Mouse (Mus musculus) limb, embryonic 10.5 days (tissue): ENCODE data around the gene Trappc3. TPM values are rescaled to one million over a fixed set of nuclear protein-coding genes. Genes with fewer than 3 reads are reported as not detected.

ENCODE experiments used
- DNase-seq: peaks from one replicate; pipeline ENCODE4 v3.0.0-alpha.2; 2017; ENCODE audit warnings: low spot score
- H3K27ac ChIP-seq: fragments of 300-500 bp; sonication (generic); 2 replicates; pipeline ENCODE4 v1.5.1; 2016; ENCODE audit warnings: mild to moderate bottlenecking
- H3K27me3 ChIP-seq: fragments of 300-500 bp; sonication (generic); 2 replicates; pipeline ENCODE4 v1.6.1; 2016; ENCODE audit warnings: low read depth, mild to moderate bottlenecking; ENCODE audit not compliant: poor library complexity, severe bottlenecking
- H3K36me3 ChIP-seq: fragments of 300-500 bp; sonication (generic); 2 replicates; pipeline ENCODE4 v1.6.1; 2016; ENCODE audit warnings: mild to moderate bottlenecking, moderate library complexity
- H3K4me1 ChIP-seq: fragments of 300-500 bp; sonication (generic); 2 replicates; pipeline ENCODE4 v1.6.1; 2016
- H3K4me3 ChIP-seq: fragments of 300-500 bp; sonication (generic); 2 replicates; pipeline ENCODE4 v1.5.1; 2016; ENCODE audit warnings: mild to moderate bottlenecking, moderate library complexity
- H3K9me3 ChIP-seq: fragments of 300-500 bp; sonication (generic); replicated peaks from 2 replicates; pipeline ENCODE4 v1.6.1; 2016; ENCODE audit warnings: mild to moderate bottlenecking
- WGBS: fragments of 180-500 bp; shearing (Covaris S2); methylation state at CpG from one replicate; pipeline ENCODE4 v1.1.7; 2016; 5-methylcytosine and 5-hydroxymethylcytosine counted together
- polyA plus RNA-seq: library from polyadenylated mRNA; unstranded; fragments of >200 nt; fragmentation: Nextera tagmentation; extraction: Ambion mirVana; gene quantifications from 2 replicates; pipeline ENCODE4 v1.2.1, GENCODE M21; 2016

Gene Trappc3
- polyA plus RNA-seq, 1 experiment from 2014 or later = 95.3 TPM

DNA sequence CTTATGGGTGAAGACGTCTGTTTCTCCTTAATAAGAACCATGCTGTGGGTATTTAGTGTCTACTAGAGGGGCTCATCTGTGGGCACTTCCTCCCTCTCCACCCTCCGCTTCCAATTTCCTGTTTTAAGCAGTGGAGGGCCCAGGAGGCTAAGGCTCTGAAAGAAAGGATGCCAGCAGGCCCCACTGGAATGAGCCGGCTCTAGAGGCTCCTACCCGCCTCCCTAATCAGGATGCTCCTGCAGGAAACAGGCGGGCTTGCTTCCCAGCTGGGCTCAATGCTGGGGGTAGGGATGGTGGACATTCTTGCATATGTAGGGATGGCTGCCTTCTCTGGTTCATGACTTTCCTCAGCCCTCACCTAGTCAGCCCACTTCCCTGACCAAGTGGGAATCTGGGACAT, 51.1 kb downstream of the Trappc3 start:
- no peak for DNase-seq
- 39% methylated on average over 5 of the region's 5 CpGs for WGBS
- H3K36me3 ChIP-seq = peaks cover 41% of the 10 kb centered on the region
- H3K4me3 ChIP-seq = no peak overlapping the region
- 0 out of 2 replicates have a peak overlapping the region, but pooled peaks have one; percentile 2 for H3K27ac ChIP-seq
- H3K9me3 ChIP-seq = no peaks in the 10 kb centered on the region
- peaks cover 8% of the 10 kb centered on the region; the same call in 1 of the 2 replicates for H3K27me3 ChIP-seq
- peaks cover 35% of the 10 kb centered on the region for H3K4me1 ChIP-seq

DNA sequence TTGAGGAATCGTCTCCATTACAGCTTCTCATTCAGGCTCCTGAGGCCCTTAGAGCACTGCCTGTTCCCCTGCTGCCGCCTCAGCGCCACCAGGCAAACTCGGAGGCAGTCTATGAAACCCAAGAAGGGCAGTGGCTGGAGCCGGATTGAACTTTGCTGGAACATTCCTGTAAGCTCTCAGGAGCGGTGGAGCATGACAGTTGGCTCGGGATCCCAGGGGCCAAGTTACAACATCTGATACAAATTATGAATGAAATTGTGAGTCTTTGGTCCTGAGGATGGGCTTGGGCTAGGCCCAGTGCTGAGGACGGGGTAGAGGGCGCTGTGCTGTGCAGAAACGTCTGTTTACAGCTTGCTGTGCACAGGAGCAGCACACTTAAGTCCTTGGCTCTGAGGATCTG, 52.3 kb downstream of the Trappc3 start:
- no peaks in the 10 kb centered on the region for H3K27me3 ChIP-seq
- no peaks in the 10 kb centered on the region for H3K9me3 ChIP-seq
- no peak overlapping the region for H3K4me3 ChIP-seq
- no peak for DNase-seq
- peaks cover 53% of the 10 kb centered on the region for H3K36me3 ChIP-seq
- peaks cover 29% of the 10 kb centered on the region for H3K4me1 ChIP-seq
- H3K27ac ChIP-seq = no peak overlapping the region
- WGBS = 54% methylated on average over 10 of the region's 10 CpGs

DNA sequence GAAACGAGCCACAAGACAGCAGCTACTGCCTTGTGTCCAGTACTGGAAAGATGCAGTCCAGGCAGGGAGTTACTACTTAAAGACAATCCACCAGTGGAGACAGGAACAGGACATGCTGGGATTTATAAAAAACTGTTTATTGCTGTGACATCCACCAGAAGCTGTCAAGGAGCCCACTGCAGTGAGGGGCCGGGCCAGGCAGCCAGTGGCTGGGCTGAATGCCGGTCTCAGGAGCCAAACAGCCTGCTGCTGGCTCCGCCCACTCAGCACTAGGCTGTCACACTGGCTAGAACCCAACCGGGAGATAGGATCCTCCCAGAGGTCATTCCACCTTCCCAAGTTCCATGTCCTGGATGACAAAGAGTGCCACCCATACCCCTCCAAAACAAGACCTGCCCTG, 53.8 kb downstream of the Trappc3 start:
- H3K27me3 ChIP-seq = no peaks in the 10 kb centered on the region
- H3K36me3 ChIP-seq = peaks cover 59% of the 10 kb centered on the region
- 43% methylated on average over 5 of the region's 5 CpGs for WGBS
- H3K4me3 ChIP-seq = no peak overlapping the region
- H3K4me1 ChIP-seq = peaks cover 29% of the 10 kb centered on the region
- no peak overlapping the region for H3K27ac ChIP-seq
- H3K9me3 ChIP-seq = no peaks in the 10 kb centered on the region
- no peak for DNase-seq

DNA sequence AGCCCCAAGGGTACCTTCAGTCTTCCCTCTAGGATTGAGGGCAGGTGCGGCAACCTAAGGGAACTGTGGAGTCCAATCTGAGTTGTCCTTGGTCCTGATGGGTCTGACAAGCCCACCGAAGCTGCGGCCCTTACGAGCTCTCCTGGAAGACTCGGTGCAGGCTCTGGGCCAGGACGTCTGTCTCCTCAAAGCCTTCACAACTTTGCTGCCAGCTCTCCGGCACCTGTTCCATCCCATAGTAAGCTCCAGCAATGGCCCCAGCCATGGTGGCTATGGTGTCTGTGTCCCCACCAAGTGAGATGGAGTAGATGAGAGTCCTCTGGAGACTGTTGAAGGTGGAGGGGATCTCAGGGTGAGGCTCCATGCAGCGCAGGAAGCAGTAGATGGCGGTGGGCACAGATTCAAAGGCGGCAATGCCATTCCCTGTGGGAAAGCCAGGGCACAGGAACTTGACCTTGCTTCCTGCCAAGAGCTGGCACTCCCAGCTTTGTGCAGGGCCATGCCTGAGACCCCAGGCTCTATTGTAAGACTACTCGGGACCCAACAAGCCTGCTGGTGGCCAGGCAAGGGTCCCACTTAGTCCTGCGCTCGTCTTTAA, 54.4 kb downstream of the Trappc3 start:
- peaks cover 27% of the 10 kb centered on the region for H3K4me1 ChIP-seq
- no peaks in the 10 kb centered on the region for H3K27me3 ChIP-seq
- H3K36me3 ChIP-seq = peaks cover 59% of the 10 kb centered on the region
- no peaks in the 10 kb centered on the region for H3K9me3 ChIP-seq
- no peak for DNase-seq
- WGBS = 92% methylated on average over 13 of the region's 13 CpGs
- H3K4me3 ChIP-seq = no peak overlapping the region
- H3K27ac ChIP-seq = no peak overlapping the region

DNA sequence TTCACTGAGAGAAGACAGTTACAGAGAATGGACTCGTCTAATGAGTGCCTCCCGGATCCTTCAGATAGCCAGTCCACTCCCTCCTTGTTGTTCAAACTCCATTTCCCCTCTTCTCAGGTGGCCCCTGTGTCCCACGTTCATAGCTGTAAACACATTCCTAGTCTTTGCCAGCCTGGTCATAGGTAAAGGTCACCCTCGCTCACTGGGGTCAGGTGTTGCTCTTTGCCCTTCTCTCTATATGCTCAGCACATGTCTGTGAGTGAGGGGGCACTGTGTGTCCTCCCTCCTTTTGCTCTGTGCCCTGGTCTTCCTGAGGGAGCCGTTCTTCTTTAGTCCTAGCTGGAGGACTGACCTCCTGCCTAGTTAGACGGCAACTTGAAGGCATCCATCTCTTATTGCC, 57.7 kb downstream of the Trappc3 start:
- H3K27me3 ChIP-seq = peaks cover 29% of the 10 kb centered on the region
- no peak for DNase-seq
- H3K4me1 ChIP-seq = peaks cover 14% of the 10 kb centered on the region
- 93% methylated on average over 6 of the region's 6 CpGs for WGBS
- H3K4me3 ChIP-seq = no peak overlapping the region
- H3K36me3 ChIP-seq = peaks cover 52% of the 10 kb centered on the region
- no peaks in the 10 kb centered on the region for H3K9me3 ChIP-seq
- H3K27ac ChIP-seq = no peak overlapping the region

DNA sequence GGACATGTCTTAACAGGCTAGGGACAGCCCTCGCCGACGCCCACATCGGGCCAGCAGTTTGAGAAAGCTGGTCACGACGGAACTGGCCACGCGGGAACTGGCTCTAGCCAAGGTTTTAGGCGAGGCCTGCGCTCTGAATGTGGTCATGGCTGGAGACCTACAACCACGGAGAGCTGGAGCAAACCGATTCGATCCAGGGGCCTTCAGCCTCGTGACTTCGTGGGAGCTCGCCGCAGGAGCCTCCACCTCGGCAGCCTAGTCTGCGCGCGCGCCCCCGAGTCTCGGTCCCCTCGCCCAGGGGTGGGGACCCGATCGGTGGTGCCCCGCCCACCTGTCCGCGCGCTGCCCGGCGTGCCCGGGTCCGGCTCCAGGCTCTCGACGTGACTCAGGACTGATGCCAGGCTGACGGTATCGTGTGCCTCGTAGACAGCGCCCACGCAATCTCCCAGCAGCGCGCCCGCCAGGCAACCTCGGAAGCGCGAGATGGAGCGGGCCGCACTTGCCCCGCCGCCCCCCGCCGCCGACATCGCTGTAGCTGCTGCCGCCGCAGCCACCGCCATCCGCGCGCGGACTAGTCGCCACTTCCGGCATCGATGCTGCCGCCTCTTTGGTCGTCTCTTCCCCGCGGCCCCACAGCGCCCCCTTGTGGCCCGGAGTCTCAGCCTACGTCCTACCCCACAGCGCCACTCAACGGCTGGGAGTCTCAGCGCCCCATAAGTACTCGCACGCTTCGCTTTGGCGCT, 59.2 kb downstream of the Trappc3 start, which contains the start of gene Adprhl2:
Gene Adprhl2 (minus strand): TSS at position 593 of the 743 bp plus-strand sequence.
- peak within 1 kb of the TSS; percentile 83 for H3K4me3 ChIP-seq
- DNase-seq = peak; percentile 100
- 1% methylated on average over 80 of the region's 80 CpGs for WGBS
- H3K27me3 ChIP-seq = peaks cover 42% of the 10 kb centered on the region
- H3K4me1 ChIP-seq = peaks cover 23% of the 10 kb centered on the region
- peaks cover 37% of the 10 kb centered on the region for H3K36me3 ChIP-seq
- no peaks in the 10 kb centered on the region for H3K9me3 ChIP-seq
- H3K27ac ChIP-seq = peak within 1 kb of the TSS; percentile 91

DNA sequence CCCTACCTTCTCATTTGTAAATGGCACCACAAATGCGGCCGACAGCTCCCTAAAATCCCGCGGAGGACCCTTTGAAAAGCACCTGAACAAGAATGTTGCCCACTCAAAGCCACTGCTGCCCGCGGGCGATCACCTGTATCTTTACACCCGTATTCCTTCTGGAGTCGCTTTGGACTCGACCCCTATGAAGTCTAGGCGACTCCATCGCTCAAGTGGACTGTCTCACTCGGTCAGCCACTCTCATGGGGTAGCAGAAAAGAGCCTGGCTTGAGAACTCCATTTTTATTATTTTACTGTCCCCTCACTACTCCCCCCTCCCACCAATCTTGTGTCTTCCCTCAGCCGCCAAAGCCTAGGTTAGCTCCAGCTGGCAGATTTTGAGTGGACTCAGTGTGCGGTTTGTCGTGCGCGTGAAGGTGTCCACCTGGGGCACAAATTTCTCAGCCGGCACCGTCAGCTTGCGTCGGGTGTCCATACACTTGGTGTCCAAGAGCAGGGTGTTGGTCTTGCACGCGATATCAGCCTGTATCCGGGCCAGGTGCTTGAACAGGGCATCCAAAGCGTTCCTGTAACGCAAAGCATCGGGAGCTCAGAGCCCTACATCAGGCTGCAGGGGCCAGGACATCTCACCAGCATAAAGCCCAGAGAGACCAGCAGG, 59.9 kb downstream of the Trappc3 start:
- no peaks in the 10 kb centered on the region for H3K9me3 ChIP-seq
- peak overlapping the region; percentile 83 for H3K4me3 ChIP-seq
- no peak for DNase-seq
- WGBS = 53% methylated on average over 28 of the region's 28 CpGs
- H3K4me1 ChIP-seq = peaks cover 23% of the 10 kb centered on the region
- peaks cover 45% of the 10 kb centered on the region for H3K27me3 ChIP-seq
- peaks cover 30% of the 10 kb centered on the region for H3K36me3 ChIP-seq
- peak overlapping the region; percentile 91; the same call in 1 of the 2 replicates for H3K27ac ChIP-seq

DNA sequence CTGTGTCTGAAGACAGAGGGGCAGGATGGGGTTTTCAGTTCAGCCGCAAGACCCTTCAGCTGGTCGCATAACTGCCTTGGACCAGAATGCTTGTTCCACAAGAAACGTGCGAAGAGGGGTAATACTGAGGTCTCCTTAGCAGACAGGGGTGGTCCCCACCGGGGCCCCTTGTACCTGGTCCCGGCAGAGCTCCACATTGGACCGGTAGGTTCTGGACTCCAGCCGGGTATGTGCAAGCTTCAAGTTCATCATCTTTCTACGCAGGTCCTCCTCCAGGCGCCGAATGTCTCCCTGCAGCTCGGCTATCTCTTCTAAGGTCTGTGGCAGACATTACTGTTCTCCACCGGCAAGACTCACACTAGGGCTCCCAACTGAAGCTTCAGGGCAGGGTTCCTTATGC, 60.5 kb downstream of the Trappc3 start:
- H3K9me3 ChIP-seq = no peaks in the 10 kb centered on the region
- H3K4me3 ChIP-seq = no peak overlapping the region
- no peak for DNase-seq
- no peak overlapping the region for H3K27ac ChIP-seq
- H3K36me3 ChIP-seq = peaks cover 23% of the 10 kb centered on the region
- peaks cover 23% of the 10 kb centered on the region for H3K4me1 ChIP-seq
- H3K27me3 ChIP-seq = peaks cover 45% of the 10 kb centered on the region
- WGBS = 93% methylated on average over 13 of the region's 13 CpGs

DNA sequence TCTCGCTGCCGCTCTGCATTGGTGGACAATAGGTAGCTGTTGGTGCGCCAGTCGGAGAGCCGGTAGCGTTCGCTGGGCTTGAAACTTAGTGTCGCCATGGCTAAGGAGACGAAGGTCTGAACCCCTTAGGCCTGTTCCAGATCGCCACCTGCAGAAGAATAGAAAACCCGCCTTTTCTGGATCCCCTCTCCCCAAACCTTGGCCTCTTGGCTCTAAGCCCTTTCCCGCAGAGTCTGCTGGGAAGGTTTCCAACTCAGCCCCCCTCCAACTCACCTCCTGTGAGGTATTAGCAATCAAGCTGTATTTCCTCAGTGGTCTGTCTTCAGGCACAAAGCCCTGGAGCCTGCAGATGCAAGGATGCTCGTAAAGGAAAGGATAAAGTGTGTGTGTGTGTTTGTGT, 62.7 kb downstream of the Trappc3 start:
- Histone ChIP-seq H3K36me3 (peaks cover under 1% of the 10 kb centered on the region; the same call in 1 of the 2 replicates), H3K4me3 (peak overlapping the region; percentile 17; the same call in 1 of the 2 replicates), H3K27ac (no peak overlapping the region), H3K4me1 (peaks cover 23% of the 10 kb centered on the region), H3K27me3 (peaks cover 45% of the 10 kb centered on the region), H3K9me3 (no peaks in the 10 kb centered on the region)
- DNase-seq = peak; percentile 31
- WGBS = 25% methylated on average over 13 of the region's 13 CpGs

DNA sequence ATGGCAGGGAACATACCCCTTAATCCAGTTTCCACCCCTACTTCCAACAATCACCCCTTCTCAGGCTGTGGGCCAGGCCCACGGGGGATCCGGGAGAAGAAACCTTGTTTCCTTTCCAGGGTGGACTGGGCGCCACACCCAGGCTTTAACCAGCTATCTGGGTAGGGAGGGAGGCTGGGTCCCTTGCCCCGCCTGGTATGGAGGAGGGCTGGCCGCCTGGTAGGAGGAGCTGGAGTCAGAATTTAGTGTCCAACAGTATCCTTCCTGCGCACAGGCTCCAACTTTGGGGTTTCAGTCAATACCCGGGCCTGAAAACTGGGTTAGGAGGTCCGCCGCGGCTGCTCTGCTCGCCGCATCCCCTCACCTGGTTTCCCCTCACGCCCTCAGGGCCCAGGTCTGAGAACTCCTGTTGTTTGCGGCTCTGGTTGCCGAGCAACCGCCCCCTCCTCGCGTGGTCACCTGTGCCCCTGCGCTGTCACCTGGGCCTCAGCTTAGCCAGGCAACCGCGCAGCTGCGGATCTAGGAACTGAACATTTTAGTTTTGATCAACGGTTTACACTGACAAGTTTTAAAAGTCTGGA, 63.2 kb downstream of the Trappc3 start, which contains the start of gene Tekt2:
Gene Tekt2 (minus strand): TSS at position 408 of the 581 bp plus-strand sequence.
- Histone ChIP-seq H3K36me3 (no peaks in the 10 kb centered on the region), H3K27me3 (peaks cover 45% of the 10 kb centered on the region), H3K27ac (no peak within 1 kb of the TSS), H3K9me3 (no peaks in the 10 kb centered on the region), H3K4me3 (peak within 1 kb of the TSS; percentile 17), H3K4me1 (peaks cover 20% of the 10 kb centered on the region)
- 7% methylated on average over 23 of the region's 23 CpGs for WGBS
- DNase-seq = no peak
